Mouse (Mus musculus): Measurements from ENCODE around the gene Spdye4a. TPM values are rescaled to one million over a fixed set of nuclear protein-coding genes. Genes with fewer than 3 reads are reported as not detected.

Gene Spdye4a
- polyA plus RNA-seq, 1 experiment from 2014 or later, result not detected

DNA sequence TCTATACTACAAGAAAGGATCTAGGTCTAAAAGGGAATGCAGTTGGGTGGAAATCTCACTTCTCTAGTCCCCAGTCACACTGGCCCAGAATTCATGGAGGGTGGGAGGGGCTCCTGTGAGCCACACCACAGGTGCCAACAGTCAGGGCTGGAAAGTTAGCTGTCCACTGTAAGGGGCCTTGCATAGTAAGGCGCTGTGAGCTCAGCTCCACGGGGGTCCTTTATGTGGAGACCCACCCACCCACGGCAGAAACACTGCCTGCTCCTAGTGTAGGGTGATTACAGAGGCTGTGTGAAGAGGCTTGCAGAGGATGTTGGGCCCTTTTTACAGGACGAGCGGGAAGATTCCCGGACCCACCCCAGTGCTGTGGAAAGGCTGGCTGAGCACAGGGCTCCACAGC lies 25.3 kb upstream of the Spdye4a start:
- Histone ChIP-seq H3K4me2 (replicated peaks; ENCODE audit: low read depth, low read length) (no peak overlapping the region), H3K9ac (replicated peaks; ENCODE audit: low read depth) (no peak overlapping the region), H3K36me3 (ENCODE audit: insufficient read depth, low read length) (peaks cover 2% of the 10 kb centered on the region; the same call in 1 of the 2 replicates), H3K4me3 (ENCODE audit: low read depth, low read length) (no peak overlapping the region), H3K4me1 (ENCODE audit: insufficient read depth, low read depth, low read length) (peaks cover 8% of the 10 kb centered on the region; the same call in 1 of the 2 replicates), H3K9me3 (ENCODE audit: low read length) (no peaks in the 10 kb centered on the region), H3K27me3 (replicated peaks; ENCODE audit: insufficient read depth, low read length) (peaks cover 47% of the 10 kb centered on the region), H3K27ac (ENCODE audit: low read length) (no peak overlapping the region)
- ATAC-seq (no peak), DNase-seq (ENCODE audit: low spot score) (no peak)
- TF ChIP-seq EP300 (IDR thresholded peaks at IDR 0.05) (no peak), CTCF (IDR thresholded peaks at IDR 0.05) (no peak)
- 59% methylated on average over 6 of the region's 6 CpGs for WGBS

DNA sequence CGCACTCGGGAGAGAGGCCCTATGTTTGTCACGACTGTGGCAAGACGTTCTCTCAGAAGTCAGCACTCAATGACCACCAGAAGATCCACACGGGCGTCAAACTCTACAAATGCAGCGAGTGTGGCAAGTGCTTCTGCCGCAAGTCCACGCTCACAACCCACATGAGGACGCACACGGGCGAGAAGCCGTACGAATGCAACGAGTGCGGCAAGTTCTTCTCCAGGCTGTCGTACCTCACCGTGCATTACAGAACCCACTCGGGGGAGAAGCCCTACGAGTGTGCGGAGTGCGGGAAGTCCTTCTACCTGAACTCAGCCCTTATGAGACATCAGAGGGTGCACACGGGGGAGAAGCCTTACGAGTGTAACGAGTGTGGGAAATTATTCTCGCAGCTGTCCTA lies 18.2 kb upstream of the Spdye4a start:
- no peak overlapping the region for H3K27ac ChIP-seq (ENCODE audit: low read length)
- no peaks in the 10 kb centered on the region for H3K27me3 ChIP-seq (replicated peaks; ENCODE audit: insufficient read depth, low read length)
- H3K9me3 ChIP-seq (ENCODE audit: low read length), result no peaks in the 10 kb centered on the region
- ATAC-seq (no peak), DNase-seq (ENCODE audit: low spot score) (no peak)
- no peak overlapping the region for H3K9ac ChIP-seq (replicated peaks; ENCODE audit: low read depth)
- no peak overlapping the region for H3K4me3 ChIP-seq (ENCODE audit: low read depth, low read length)
- peaks cover 51% of the 10 kb centered on the region for H3K36me3 ChIP-seq (ENCODE audit: insufficient read depth, low read length)
- no peaks in the 10 kb centered on the region for H3K4me1 ChIP-seq (ENCODE audit: insufficient read depth, low read depth, low read length)
- 96% methylated on average over 26 of the region's 26 CpGs for WGBS
- TF ChIP-seq EP300 (IDR thresholded peaks at IDR 0.05) (no peak), CTCF (IDR thresholded peaks at IDR 0.05) (no peak)
- no peak overlapping the region for H3K4me2 ChIP-seq (replicated peaks; ENCODE audit: low read depth, low read length)

DNA sequence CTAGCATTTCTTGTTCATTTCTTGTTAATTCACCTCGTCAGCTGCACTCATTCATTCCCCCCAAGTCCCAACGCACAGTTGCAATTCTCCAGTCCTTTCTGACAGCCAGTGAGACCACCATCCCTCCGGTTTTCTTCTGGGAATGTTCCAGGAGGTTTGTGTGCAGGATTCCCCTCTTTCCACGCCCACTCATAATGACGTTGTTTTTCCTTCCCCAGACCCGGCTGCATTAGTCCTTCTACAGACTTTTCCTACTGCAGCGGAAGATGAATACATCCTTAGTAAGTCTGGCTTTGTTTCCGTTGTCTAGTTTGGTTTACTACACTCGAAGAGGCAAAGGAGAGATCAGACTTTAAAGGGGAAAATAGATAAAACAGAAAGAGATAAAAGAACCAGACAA lies 9.3 kb upstream of the Spdye4a start:
- no peak for DNase-seq (ENCODE audit: low spot score)
- Histone ChIP-seq H3K36me3 (ENCODE audit: insufficient read depth, low read length) (peaks cover 12% of the 10 kb centered on the region; the same call in 1 of the 2 replicates), H3K27me3 (replicated peaks; ENCODE audit: insufficient read depth, low read length) (no peaks in the 10 kb centered on the region), H3K4me1 (ENCODE audit: insufficient read depth, low read depth, low read length) (peaks cover 6% of the 10 kb centered on the region; the same call in 1 of the 2 replicates), H3K27ac (ENCODE audit: low read length) (no peak overlapping the region), H3K4me3 (ENCODE audit: low read depth, low read length) (peak overlapping the region; percentile 80; the same call in 1 of the 2 replicates), H3K9me3 (ENCODE audit: low read length) (no peaks in the 10 kb centered on the region), H3K9ac (replicated peaks; ENCODE audit: low read depth) (no peak overlapping the region; the same call in none of the 2 replicates), H3K4me2 (replicated peaks; ENCODE audit: low read depth, low read length) (peak overlapping the region; percentile 90)
- no peak for TF ChIP-seq CTCF (IDR thresholded peaks at IDR 0.05)
- 25% methylated on average over 9 of the region's 9 CpGs for WGBS
- no peak for ATAC-seq

- H3K27me3 ChIP-seq (replicated peaks; ENCODE audit: insufficient read depth, low read length), result no peaks in the 10 kb centered on the region
- peak within 1 kb of the TSS; percentile 80 for H3K4me3 ChIP-seq (ENCODE audit: low read depth, low read length)
- H3K27ac ChIP-seq (ENCODE audit: low read length), result peak within 1 kb of the TSS; percentile 92
- WGBS, result under 1% methylated on average over 58 of the region's 58 CpGs
- TF ChIP-seq EP300 (IDR thresholded peaks at IDR 0.05) (no peak), CTCF (IDR thresholded peaks at IDR 0.05) (peak; percentile 61)
- H3K36me3 ChIP-seq (ENCODE audit: insufficient read depth, low read length), result 0 out of 2 replicates have a peak, but pooled peaks cover 4% of the 10 kb centered on the region
- peaks cover 6% of the 10 kb centered on the region; the same call in 1 of the 2 replicates for H3K4me1 ChIP-seq (ENCODE audit: insufficient read depth, low read depth, low read length)
- ATAC-seq (peak; percentile 99), DNase-seq (ENCODE audit: low spot score) (peak; percentile 98)
- peak within 1 kb of the TSS; percentile 85 for H3K9ac ChIP-seq (replicated peaks; ENCODE audit: low read depth)
- H3K4me2 ChIP-seq (replicated peaks; ENCODE audit: low read depth, low read length), result peak within 1 kb of the TSS; percentile 90
- H3K9me3 ChIP-seq (ENCODE audit: low read length), result no peaks in the 10 kb centered on the region
These were observed 8.5 kb upstream of the Spdye4a start, which contains the start of gene Zfp12 for GRCm38 (mm10) chr5:143235028-143235693. TSS of gene Zfp12 (plus strand) at chr5:143235163.

DNA sequence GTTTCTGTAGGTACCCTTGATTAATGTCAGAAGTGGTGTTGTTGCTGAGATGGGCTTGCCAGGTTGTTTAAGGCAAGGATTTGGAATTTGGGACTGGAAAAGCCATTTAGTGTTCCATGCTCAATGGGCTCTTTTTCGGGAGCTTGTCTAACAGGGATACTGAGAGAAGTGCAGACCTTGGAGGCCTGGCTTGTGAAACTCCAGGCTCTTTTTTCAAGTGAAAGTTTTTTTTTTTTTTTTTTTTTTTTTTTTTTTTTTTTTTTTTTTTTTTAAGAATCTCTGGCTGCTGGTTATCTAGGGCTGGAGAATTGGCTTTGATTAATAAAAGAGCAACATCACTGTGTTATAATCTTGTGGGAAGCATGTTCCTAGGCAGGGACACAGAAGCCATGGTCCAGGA lies 4.4 kb downstream of the Spdye4a start:
- WGBS, result 83% methylated on average over 1 of the region's 1 CpGs
- ATAC-seq, result no peak

GRCm38 (mm10) chr5:143220996-143221395 lies 5.7 kb downstream of the Spdye4a start:
- H3K27me3 ChIP-seq (replicated peaks; ENCODE audit: insufficient read depth, low read length), result no peaks in the 10 kb centered on the region
- no peak overlapping the region for H3K4me3 ChIP-seq (ENCODE audit: low read depth, low read length)
- H3K4me2 ChIP-seq (replicated peaks; ENCODE audit: low read depth, low read length), result no peak overlapping the region
- 61% methylated on average over 3 of the region's 5 CpGs for WGBS
- no peaks in the 10 kb centered on the region for H3K36me3 ChIP-seq (ENCODE audit: insufficient read depth, low read length)
- no peak for ATAC-seq
- TF ChIP-seq CTCF (IDR thresholded peaks at IDR 0.05) (no peak), EP300 (IDR thresholded peaks at IDR 0.05) (no peak)
- H3K27ac ChIP-seq (ENCODE audit: low read length), result no peak overlapping the region
- no peaks in the 10 kb centered on the region for H3K4me1 ChIP-seq (ENCODE audit: insufficient read depth, low read depth, low read length)
- no peaks in the 10 kb centered on the region for H3K9me3 ChIP-seq (ENCODE audit: low read length)
- H3K9ac ChIP-seq (replicated peaks; ENCODE audit: low read depth), result no peak overlapping the region
- DNase-seq (ENCODE audit: low spot score), result no peak

More for the DNA sequence above, 4.4 kb downstream of the Spdye4a start:
- Histone ChIP-seq H3K9ac (replicated peaks; ENCODE audit: low read depth) (no peak overlapping the region), H3K9me3 (ENCODE audit: low read length) (no peaks in the 10 kb centered on the region), H3K4me2 (replicated peaks; ENCODE audit: low read depth, low read length) (no peak overlapping the region), H3K4me1 (ENCODE audit: insufficient read depth, low read depth, low read length) (no peaks in the 10 kb centered on the region), H3K4me3 (ENCODE audit: low read depth, low read length) (no peak overlapping the region), H3K27ac (ENCODE audit: low read length) (no peak overlapping the region), H3K36me3 (ENCODE audit: insufficient read depth, low read length) (no peaks in the 10 kb centered on the region), H3K27me3 (replicated peaks; ENCODE audit: insufficient read depth, low read length) (no peaks in the 10 kb centered on the region)
- DNase-seq (ENCODE audit: low spot score), result no peak
- TF ChIP-seq CTCF (IDR thresholded peaks at IDR 0.05) (no peak), EP300 (IDR thresholded peaks at IDR 0.05) (no peak)
